13 mouse cellular contexts compared by ENCODE assay signal in the genomic region with DNA sequence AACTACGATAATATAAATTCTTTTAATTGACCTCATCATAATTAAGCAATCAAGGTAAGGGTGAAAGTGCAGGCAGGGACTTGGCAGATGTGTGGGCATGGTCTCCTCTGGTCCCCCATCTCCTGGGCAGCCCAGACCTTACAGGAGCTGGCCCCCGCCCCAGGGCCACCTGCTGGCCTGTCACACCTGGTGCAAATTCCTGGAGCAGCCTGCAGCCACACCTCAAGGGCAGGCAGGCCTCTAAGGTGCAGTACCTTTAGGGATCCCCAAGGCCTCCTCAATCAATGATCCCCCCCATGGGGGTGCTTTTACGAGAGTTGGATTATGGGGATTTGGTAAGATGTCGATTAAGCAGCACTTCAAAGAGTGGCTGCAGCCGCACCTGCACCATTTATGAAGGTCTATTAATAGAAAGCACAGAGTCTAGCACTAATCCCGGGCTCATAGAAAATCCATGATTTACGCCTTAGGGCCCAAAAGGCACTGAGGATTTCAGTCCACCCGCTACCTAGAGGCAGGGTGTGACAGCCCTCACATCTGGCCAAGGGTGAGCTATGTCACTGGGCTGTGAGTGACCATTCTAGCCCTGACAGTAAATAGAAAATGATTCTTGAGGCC.
"Had no signal": no experiment of that assay in that cellular context is flagged by ENCODE, and none has a peak within 500 bp of the region (broad histone marks: within the 10 kb centered on the region; RNA-seq: fewer than 3 reads in every experiment).

No protein-coding gene starts in this region.

- H3K4me2 ChIP-seq: neural tube, embryonic 13.5 days had no signal

- H3K4me1 ChIP-seq: midbrain, embryonic 10.5 days; neural tube, embryonic 13.5 days had no signal

- H3K36me3 ChIP-seq: midbrain, embryonic 10.5 days; neural tube, embryonic 13.5 days had no signal

- H3K27me3 ChIP-seq: neural tube, embryonic 13.5 days had no signal

- H3K9me3 ChIP-seq: midbrain, embryonic 10.5 days; neural tube, embryonic 13.5 days had no signal

- H3K4me3 ChIP-seq: layer of hippocampus, adult 2 months; midbrain, embryonic 10.5 days; neural tube, embryonic 13.5 days had no signal

- DNase-seq: kidney, adult 18-20 months; kidney, postnatal 10 days; kidney, postnatal 4 days; lung, adult 18-20 months; lung, postnatal 36 days; right cerebral cortex, postnatal 25 days; thymus, adult 18-20 months; thymus, postnatal 14 days had no signal

- H3K9ac ChIP-seq: liver, embryonic 14.5 days; neural tube, embryonic 13.5 days had no signal

- H3K27ac ChIP-seq: layer of hippocampus, adult 2 months; liver, embryonic 14.5 days; midbrain, embryonic 10.5 days; neural tube, embryonic 13.5 days had no signal

- ATAC-seq: midbrain, embryonic 16.5 days had no signal
